Mouse (Mus musculus) midbrain, embryonic 10.5 days (tissue): ENCODE results near the gene Oit3. TPM values are rescaled to one million over a fixed set of nuclear protein-coding genes. Genes with fewer than 3 reads are reported as not detected.

ENCODE experiments used
- DNase-seq: peaks from one replicate; pipeline ENCODE4 v3.0.0-alpha.2; 2017; ENCODE audit warnings: low spot score
- H3K27ac ChIP-seq: fragments of 300-500 bp; sonication (generic); replicated peaks from 2 replicates; pipeline ENCODE4 v1.5.1; 2016; ENCODE audit warnings: mild to moderate bottlenecking
- H3K27me3 ChIP-seq: fragments of 300-500 bp; sonication (generic); 2 replicates; pipeline ENCODE4 v1.6.1; 2016; ENCODE audit warnings: low read depth, mild to moderate bottlenecking; ENCODE audit not compliant: poor library complexity, severe bottlenecking
- H3K36me3 ChIP-seq: fragments of 300-500 bp; sonication (generic); 2 replicates; pipeline ENCODE4 v1.6.1; 2016; ENCODE audit warnings: mild to moderate bottlenecking, moderate library complexity
- H3K4me1 ChIP-seq: fragments of 300-500 bp; sonication (generic); 2 replicates; pipeline ENCODE4 v1.6.1; 2016
- H3K4me3 ChIP-seq: fragments of 300-500 bp; sonication (generic); 2 replicates; pipeline ENCODE4 v1.5.1; 2016; ENCODE audit warnings: mild to moderate bottlenecking, moderate library complexity
- H3K9me3 ChIP-seq: fragments of 300-500 bp; sonication (generic); replicated peaks from 2 replicates; pipeline ENCODE4 v1.6.1; 2016; ENCODE audit warnings: mild to moderate bottlenecking
- WGBS: fragments of 180-500 bp; shearing (Covaris S2); methylation state at CpG from one replicate; pipeline ENCODE4 v1.1.7; 2016; 5-methylcytosine and 5-hydroxymethylcytosine counted together
- polyA plus RNA-seq: library from polyadenylated mRNA; unstranded; fragments of >200 nt; fragmentation: Nextera tagmentation; extraction: Ambion mirVana; gene quantifications from 2 replicates; pipeline ENCODE4 v1.2.1, GENCODE M21; 2016

The Oit3 gene
- polyA plus RNA-seq, 1 experiment from 2014 or later = 1.00 TPM

- no peaks in the 10 kb centered on the region for H3K9me3 ChIP-seq
- 86% methylated on average over 9 of the region's 9 CpGs for WGBS
- no peaks in the 10 kb centered on the region for H3K36me3 ChIP-seq
- no peak for DNase-seq
- H3K4me3 ChIP-seq = no peak overlapping the region
- H3K27me3 ChIP-seq = no peaks in the 10 kb centered on the region
- no peak overlapping the region for H3K27ac ChIP-seq
- peaks cover 8% of the 10 kb centered on the region for H3K4me1 ChIP-seq
Observed at GRCm38 (mm10) chr10:59447546-59447945, 6.0 kb upstream of the Oit3 start.

DNA sequence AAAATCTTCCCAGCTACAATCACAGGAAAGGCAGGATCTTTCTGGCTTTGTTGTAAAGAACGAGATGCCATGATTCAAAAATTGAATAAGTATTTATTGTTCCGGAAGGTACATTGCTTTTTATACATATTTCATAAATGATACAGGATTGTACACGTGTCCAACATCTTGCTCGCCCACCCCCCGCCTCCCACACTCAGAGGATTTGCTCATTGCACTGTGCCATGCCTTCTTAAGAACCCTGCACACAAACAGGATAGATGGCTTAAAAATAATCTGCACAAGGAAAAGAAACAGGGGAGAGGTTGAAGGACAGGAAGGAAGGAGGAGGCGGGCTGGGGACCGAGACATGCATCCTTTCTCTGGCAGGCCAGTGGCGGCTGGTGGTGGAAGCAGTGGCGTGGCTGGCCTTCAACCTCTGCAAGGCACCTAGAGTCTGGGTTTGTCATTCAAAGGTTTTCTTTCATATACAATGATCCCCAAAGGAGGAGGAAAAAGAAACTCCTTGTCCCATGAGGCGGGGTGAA is 5.4 kb upstream of the Oit3 start:
- no peak for DNase-seq
- no peaks in the 10 kb centered on the region for H3K27me3 ChIP-seq
- 87% methylated on average over 10 of the region's 10 CpGs for WGBS

DNA sequence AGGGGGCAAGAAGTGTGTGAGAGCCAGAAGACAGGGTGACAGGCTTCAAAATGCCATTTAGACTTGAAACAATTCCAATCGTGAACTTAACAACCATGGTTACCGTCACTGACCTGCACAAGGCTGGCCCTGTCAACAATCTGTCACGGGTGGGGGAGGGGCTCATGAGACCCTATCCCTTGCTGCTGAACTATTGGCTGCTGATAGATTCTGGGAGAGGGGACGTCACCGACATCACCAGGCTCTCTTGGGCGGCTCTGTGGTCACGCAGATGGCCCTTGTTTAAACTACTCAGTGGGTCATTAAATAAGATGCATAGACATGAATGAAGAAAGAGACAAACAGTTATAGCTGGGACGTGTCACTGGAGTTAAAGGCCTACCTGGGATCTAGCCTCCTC is 3.1 kb upstream of the Oit3 start:
- H3K9me3 ChIP-seq = no peaks in the 10 kb centered on the region
- H3K4me1 ChIP-seq = peaks cover 8% of the 10 kb centered on the region
- H3K27ac ChIP-seq = no peak overlapping the region
- no peak overlapping the region for H3K4me3 ChIP-seq
- WGBS = 68% methylated on average over 8 of the region's 8 CpGs
- H3K36me3 ChIP-seq = no peaks in the 10 kb centered on the region
- no peaks in the 10 kb centered on the region for H3K27me3 ChIP-seq
- DNase-seq = no peak

More for the DNA sequence above, 5.4 kb upstream of the Oit3 start:
- Histone ChIP-seq H3K9me3 (no peaks in the 10 kb centered on the region), H3K36me3 (no peaks in the 10 kb centered on the region), H3K4me3 (no peak overlapping the region), H3K4me1 (peaks cover 8% of the 10 kb centered on the region), H3K27ac (no peak overlapping the region)

GRCm38 (mm10) chr10:59444106-59444505 is 2.5 kb upstream of the Oit3 start:
- WGBS = 90% methylated on average over 3 of the region's 3 CpGs
- Histone ChIP-seq H3K36me3 (no peaks in the 10 kb centered on the region), H3K9me3 (no peaks in the 10 kb centered on the region), H3K4me1 (peaks cover 8% of the 10 kb centered on the region), H3K27me3 (no peaks in the 10 kb centered on the region), H3K27ac (no peak overlapping the region), H3K4me3 (no peak overlapping the region)
- no peak for DNase-seq

DNA sequence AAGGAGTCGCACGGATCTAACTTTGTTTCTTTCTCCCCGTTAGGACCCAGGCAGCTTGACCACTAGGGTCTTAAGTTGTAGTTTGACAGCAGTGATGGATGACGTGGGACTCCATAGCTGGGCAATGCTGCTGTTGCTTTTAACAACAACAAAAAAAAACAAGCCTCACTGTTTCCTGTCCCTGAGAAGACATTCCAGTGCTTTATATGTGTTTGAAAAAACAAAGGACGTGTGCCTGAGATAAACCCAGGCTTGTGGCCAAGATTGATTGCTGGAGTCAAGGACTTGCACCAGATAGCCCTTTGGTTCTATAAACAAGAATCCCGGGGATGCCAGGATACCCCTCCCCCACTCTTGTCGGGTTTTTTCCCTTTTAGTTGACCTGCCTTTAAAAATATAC is 1.6 kb upstream of the Oit3 start:
- Histone ChIP-seq H3K9me3 (no peaks in the 10 kb centered on the region), H3K4me3 (no peak overlapping the region), H3K36me3 (no peaks in the 10 kb centered on the region), H3K4me1 (peaks cover 8% of the 10 kb centered on the region), H3K27ac (no peak overlapping the region), H3K27me3 (no peaks in the 10 kb centered on the region)
- no peak for DNase-seq
- WGBS = 73% methylated on average over 7 of the region's 7 CpGs

- DNase-seq = no peak
- no peak overlapping the region for H3K4me3 ChIP-seq
- no peaks in the 10 kb centered on the region for H3K36me3 ChIP-seq
- WGBS = 64% methylated on average over 6 of the region's 6 CpGs
- H3K4me1 ChIP-seq = peaks cover 8% of the 10 kb centered on the region
- no peaks in the 10 kb centered on the region for H3K27me3 ChIP-seq
- H3K9me3 ChIP-seq = no peaks in the 10 kb centered on the region
- no peak overlapping the region for H3K27ac ChIP-seq
Observed at GRCm38 (mm10) chr10:59440177-59440576, 1.4 kb downstream of the Oit3 start.

GRCm38 (mm10) chr10:59439508-59439931 is 2.1 kb downstream of the Oit3 start:
- no peak for DNase-seq

DNA sequence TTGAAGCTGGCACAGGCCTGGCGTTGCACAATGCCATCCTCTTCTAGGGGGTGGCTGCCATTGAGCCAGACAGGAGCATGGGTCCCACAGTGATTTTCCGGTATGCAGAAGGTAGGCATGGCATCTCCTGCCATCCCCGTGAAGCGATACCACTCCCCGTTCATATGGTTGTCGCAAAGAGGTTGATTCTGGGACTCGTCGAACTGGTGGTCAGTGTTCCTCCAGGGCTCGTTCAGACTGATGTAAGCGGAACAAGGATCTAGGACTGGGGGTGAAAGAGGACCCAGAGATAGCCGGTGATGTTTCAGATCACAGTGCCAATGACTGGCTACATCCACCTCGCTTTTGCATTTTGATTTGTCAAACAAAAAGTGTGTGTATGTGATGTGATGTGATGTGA is 2.9 kb downstream of the Oit3 start:
- Histone ChIP-seq H3K27me3 (no peaks in the 10 kb centered on the region), H3K4me3 (no peak overlapping the region), H3K27ac (no peak overlapping the region), H3K9me3 (no peaks in the 10 kb centered on the region), H3K36me3 (no peaks in the 10 kb centered on the region), H3K4me1 (no peaks in the 10 kb centered on the region)
- 93% methylated on average over 12 of the region's 12 CpGs for WGBS
- no peak for DNase-seq

More at GRCm38 (mm10) chr10:59439508-59439931, 2.1 kb downstream of the Oit3 start:
- Histone ChIP-seq H3K4me3 (no peak overlapping the region), H3K4me1 (peaks cover 3% of the 10 kb centered on the region), H3K36me3 (no peaks in the 10 kb centered on the region), H3K9me3 (no peaks in the 10 kb centered on the region), H3K27me3 (no peaks in the 10 kb centered on the region), H3K27ac (no peak overlapping the region)
- WGBS = 78% methylated on average over 5 of the region's 5 CpGs

DNA sequence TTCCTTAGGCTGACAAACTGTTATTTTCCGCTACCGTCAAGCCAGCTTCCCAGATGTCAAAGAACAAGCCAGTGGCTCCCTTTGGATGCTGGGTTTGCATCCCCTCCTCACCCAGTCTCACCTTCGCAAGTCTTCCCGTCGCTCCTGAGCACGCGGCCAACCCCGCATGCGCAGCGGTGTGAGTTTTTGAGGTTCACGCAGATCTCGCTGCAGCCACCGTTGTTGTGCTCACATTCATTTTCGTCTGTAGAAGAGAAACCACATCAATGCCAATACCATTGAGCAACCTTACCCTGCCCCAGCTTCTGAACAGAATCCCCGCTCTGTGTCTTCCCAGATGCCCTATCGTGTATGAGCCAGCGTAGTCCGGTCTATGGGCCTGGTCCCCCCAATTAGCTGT is 5.8 kb downstream of the Oit3 start:
- Histone ChIP-seq H3K27me3 (no peaks in the 10 kb centered on the region), H3K4me3 (no peak overlapping the region), H3K4me1 (peaks cover 3% of the 10 kb centered on the region), H3K36me3 (no peaks in the 10 kb centered on the region), H3K9me3 (no peaks in the 10 kb centered on the region), H3K27ac (no peak overlapping the region)
- no peak for DNase-seq
- WGBS = 98% methylated on average over 18 of the region's 18 CpGs

DNA sequence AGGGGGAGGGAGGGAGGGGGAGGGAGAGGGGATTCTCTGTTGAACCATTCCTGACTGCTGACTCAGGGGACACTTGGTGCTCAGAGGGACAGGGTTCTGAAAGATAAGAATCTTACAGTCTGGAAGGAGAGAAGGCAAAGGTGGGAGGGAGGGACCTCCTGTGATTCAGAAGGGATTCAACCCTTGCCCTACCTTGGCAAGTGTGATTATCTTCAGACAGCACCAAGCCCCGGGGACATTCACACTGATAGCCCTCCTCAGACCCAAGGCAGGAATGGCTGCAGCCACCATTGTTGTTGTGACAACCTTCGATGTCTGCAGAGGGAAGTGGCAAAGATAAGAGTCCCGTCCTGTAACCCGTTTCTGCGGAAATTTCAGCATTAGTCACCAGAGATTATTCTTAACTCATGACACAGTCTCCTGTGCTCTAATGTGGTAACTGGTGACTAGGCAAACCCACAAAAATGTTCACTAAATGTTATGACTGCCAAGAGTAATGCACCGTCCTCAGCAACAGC is 10.8 kb downstream of the Oit3 start:
- no peaks in the 10 kb centered on the region for H3K9me3 ChIP-seq
- no peaks in the 10 kb centered on the region for H3K36me3 ChIP-seq
- WGBS = 82% methylated on average over 6 of the region's 6 CpGs
- H3K27me3 ChIP-seq = no peaks in the 10 kb centered on the region
- no peak overlapping the region for H3K4me3 ChIP-seq
- H3K27ac ChIP-seq = no peak overlapping the region
- DNase-seq = no peak
- peaks cover 7% of the 10 kb centered on the region for H3K4me1 ChIP-seq

DNA sequence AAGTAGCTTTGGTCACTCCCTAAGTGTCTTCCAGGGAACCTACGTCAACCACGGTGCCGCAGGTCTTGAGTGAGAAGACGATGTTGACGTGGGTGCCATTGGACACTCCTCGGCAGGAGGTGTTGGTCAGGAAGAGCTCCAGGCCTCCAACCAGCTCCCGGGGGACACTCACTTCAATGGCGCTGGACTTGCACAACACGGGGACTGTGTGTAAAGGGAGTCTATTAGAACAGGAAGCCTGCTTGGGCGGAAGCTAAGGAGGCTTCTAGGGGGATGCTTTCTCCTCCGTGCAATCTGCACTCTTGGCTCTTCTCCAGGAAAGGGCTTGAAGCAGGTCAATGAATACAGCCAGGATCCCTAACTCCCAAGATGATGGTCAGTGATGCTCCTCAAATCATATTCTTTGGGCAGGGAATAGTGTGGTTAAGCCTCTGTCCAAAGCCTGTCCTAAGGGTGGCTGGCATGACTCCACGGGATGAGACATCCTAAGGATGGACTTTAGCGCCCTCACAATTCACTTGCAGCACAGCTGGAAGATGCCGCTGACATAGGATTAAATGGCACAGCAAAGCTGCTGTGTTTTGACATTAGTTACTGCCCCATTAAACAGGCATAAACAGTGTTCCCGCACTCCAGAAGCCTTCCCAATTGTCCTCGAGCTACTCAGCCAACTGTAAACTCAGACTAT is 12.0 kb downstream of the Oit3 start:
- peaks cover 7% of the 10 kb centered on the region for H3K4me1 ChIP-seq
- 92% methylated on average over 16 of the region's 16 CpGs for WGBS
- H3K27ac ChIP-seq = no peak overlapping the region
- no peak for DNase-seq
- no peaks in the 10 kb centered on the region for H3K27me3 ChIP-seq
- H3K36me3 ChIP-seq = no peaks in the 10 kb centered on the region
- no peaks in the 10 kb centered on the region for H3K9me3 ChIP-seq
- H3K4me3 ChIP-seq = no peak overlapping the region

DNA sequence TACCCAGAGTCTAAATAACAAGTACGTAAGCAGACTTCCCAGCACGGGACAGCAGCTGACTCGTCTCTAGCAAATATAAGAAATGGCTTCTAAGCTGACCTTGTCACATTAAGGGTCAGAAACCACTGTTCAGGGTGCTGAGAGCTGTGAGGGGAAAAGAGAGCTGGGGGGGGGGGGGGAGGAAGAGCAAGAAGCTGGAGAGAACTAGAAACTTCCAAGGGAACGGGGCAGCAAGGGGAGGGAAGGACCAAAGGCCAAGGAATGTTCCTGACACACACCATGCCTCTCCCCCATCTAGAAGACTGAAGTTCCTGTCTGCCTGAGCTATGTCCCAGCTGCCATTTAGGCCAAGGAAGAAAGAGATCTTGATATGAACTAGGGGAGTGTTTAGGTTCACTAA is 15.2 kb downstream of the Oit3 start:
- 77% methylated on average over 4 of the region's 4 CpGs for WGBS
- DNase-seq = no peak

GRCm38 (mm10) chr10:59425369-59425768 is 16.2 kb downstream of the Oit3 start:
- WGBS = 92% methylated on average over 7 of the region's 7 CpGs
- Histone ChIP-seq H3K4me3 (no peak overlapping the region), H3K36me3 (no peaks in the 10 kb centered on the region), H3K4me1 (0 out of 2 replicates have a peak, but pooled peaks cover under 1% of the 10 kb centered on the region), H3K9me3 (no peaks in the 10 kb centered on the region), H3K27ac (no peak overlapping the region), H3K27me3 (no peaks in the 10 kb centered on the region)
- no peak for DNase-seq

More for the DNA sequence above, 15.2 kb downstream of the Oit3 start:
- H3K4me1 ChIP-seq = peaks cover 7% of the 10 kb centered on the region
- no peaks in the 10 kb centered on the region for H3K9me3 ChIP-seq
- H3K27ac ChIP-seq = no peak overlapping the region
- H3K4me3 ChIP-seq = no peak overlapping the region
- no peaks in the 10 kb centered on the region for H3K36me3 ChIP-seq
- H3K27me3 ChIP-seq = no peaks in the 10 kb centered on the region
